Mouse (Mus musculus) thymus, adult 2 months (tissue): ENCODE data around the gene Caln1.

Experiments used
- CTCF ChIP-seq: fragments of 200-500 bp; IDR thresholded peaks from 2 replicates; pipeline ENCODE4 v1.5.1; 2012; ENCODE audit warnings: mild to moderate bottlenecking, control low read depth, low read length, moderate library complexity, borderline replicate concordance; ENCODE audit not compliant: control insufficient read depth, poor library complexity, insufficient read depth; ENCODE audit errors: extremely low read depth
- POLR2A ChIP-seq: fragments of 200-500 bp; IDR thresholded peaks from 2 replicates; pipeline ENCODE4 v1.6.1; 2012; ENCODE audit warnings: mild to moderate bottlenecking, low read length, control low read depth, moderate library complexity; ENCODE audit not compliant: control insufficient read depth, poor library complexity, insufficient read depth; ENCODE audit errors: extremely low read depth

DNA sequence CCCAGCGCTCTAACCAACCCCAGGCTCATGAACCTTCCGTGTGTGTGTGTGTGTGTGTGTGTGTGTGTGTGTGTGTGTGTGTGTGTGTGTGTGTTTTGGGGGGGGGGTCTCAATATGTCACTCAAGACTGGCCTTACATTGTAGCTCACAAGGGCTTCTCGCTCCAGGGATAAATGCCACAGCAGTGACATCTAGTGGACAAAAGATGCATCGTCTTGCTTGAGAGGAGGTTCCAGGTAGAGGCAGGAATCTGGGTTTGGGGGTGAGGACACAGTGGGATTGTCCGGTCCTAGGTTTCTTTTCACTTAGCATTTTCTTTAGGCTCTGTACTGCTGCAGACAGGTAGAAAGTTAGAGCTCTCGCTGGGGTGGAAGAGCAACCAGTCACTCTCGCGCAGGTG is 488.9 kb downstream of the Caln1 start:
- TF ChIP-seq CTCF: no peak
- no peak for TF ChIP-seq POLR2A
